Mouse (Mus musculus): ENCODE results near the gene Ptprm. TPM values are rescaled to one million over a fixed set of nuclear protein-coding genes. Genes with fewer than 3 reads are reported as not detected.

The Ptprm gene
- polyA plus RNA-seq, 1 experiment from 2014 or later, result 12.4 TPM

GRCm38 (mm10) chr17:66619996-66620656 is 734.1 kb downstream of the Ptprm start:
- WGBS, result 70% methylated on average over 13 of the region's 13 CpGs
- Histone ChIP-seq H3K27me3 (replicated peaks) (no peaks in the 10 kb centered on the region), H3K4me2 (no peak overlapping the region), H3K9me3 (no peaks in the 10 kb centered on the region), H3K9ac (no peak overlapping the region), H3K4me1 (no peaks in the 10 kb centered on the region), H3K27ac (no peak overlapping the region), H3K4me3 (replicated peaks) (no peak overlapping the region), H3K36me3 (no peaks in the 10 kb centered on the region)
- ATAC-seq (ENCODE audit: insufficient read depth, low FRiP score, low read depth), result no peak

DNA sequence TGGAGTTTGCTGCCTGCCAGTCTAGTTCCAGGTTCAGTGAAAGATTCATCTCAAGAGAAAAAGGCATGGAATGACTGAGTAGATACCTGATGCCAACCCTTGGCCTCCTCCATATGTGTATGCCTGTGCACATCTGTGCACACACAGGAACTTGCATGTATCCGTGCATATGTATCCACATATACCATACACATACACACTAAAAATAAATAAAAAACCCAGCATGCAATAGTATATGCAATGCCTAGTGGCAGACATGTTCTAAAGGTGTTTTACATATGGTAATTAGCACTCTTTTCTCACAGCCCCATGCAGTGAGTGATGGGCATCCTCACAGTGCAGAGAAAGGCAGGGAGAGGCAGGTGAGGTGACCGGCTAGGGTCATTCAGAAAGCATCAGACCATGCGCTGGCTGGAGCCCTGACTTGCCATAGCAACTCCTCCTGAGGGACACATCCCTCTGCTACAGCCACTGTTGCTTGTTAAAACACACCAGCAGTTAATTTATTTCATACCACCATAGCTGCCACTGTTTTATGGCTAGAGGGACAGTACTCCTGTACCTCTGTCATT is 734.9 kb downstream of the Ptprm start:
- Histone ChIP-seq H3K9ac (no peak overlapping the region), H3K36me3 (no peaks in the 10 kb centered on the region), H3K27me3 (replicated peaks) (no peaks in the 10 kb centered on the region), H3K4me1 (no peaks in the 10 kb centered on the region), H3K4me3 (replicated peaks) (no peak overlapping the region), H3K9me3 (no peaks in the 10 kb centered on the region), H3K27ac (no peak overlapping the region), H3K4me2 (no peak overlapping the region)
- no peak for ATAC-seq (ENCODE audit: insufficient read depth, low FRiP score, low read depth)
- 88% methylated on average over 3 of the region's 3 CpGs for WGBS

Small RNAs within 50 kb of the gene (microRNA-seq; reads per million reads assigned to microRNA genes)
- gene Mir5709, result not detected

All from stomach, embryonic 15.5 days (tissue).